Mouse (Mus musculus) embryonic facial prominence, embryonic 10.5 days (tissue): ENCODE measurements around the gene Islr. TPM values are rescaled to one million over a fixed set of nuclear protein-coding genes. Genes with fewer than 3 reads are reported as not detected.

ENCODE experiments used
- DNase-seq: peaks from one replicate; pipeline ENCODE4 v3.0.0-alpha.2; 2017; ENCODE audit warnings: low spot score
- H3K27ac ChIP-seq: fragments of 300-500 bp; sonication (generic); replicated peaks from 2 replicates; pipeline ENCODE4 v1.5.1; 2016; ENCODE audit warnings: mild to moderate bottlenecking
- H3K27me3 ChIP-seq: fragments of 300-500 bp; sonication (generic); replicated peaks from 2 replicates; pipeline ENCODE4 v1.6.1; 2016; ENCODE audit warnings: low read depth, mild to moderate bottlenecking; ENCODE audit not compliant: poor library complexity, severe bottlenecking
- H3K36me3 ChIP-seq: fragments of 300-500 bp; sonication (generic); replicated peaks from 2 replicates; pipeline ENCODE4 v1.6.1; 2016; ENCODE audit warnings: mild to moderate bottlenecking, moderate library complexity
- H3K4me1 ChIP-seq: fragments of 300-500 bp; sonication (generic); 2 replicates; pipeline ENCODE4 v1.6.1; 2016
- H3K4me3 ChIP-seq: fragments of 300-500 bp; sonication (generic); 2 replicates; pipeline ENCODE4 v1.5.1; 2016; ENCODE audit warnings: mild to moderate bottlenecking, moderate library complexity
- H3K9me3 ChIP-seq: fragments of 300-500 bp; sonication (generic); 2 replicates; pipeline ENCODE4 v1.6.1; 2016; ENCODE audit warnings: mild to moderate bottlenecking
- WGBS: fragments of 180-500 bp; shearing (Covaris S2); methylation state at CpG from one replicate; pipeline ENCODE4 v1.1.7; 2016; 5-methylcytosine and 5-hydroxymethylcytosine counted together
- polyA plus RNA-seq: library from polyadenylated mRNA; unstranded; fragments of >200 nt; fragmentation: Nextera tagmentation; extraction: Ambion mirVana; gene quantifications from 2 replicates; pipeline ENCODE4 v1.2.1, GENCODE M21; 2016

The Islr gene
- polyA plus RNA-seq, 1 experiment from 2014 or later: 18.2 TPM

DNA sequence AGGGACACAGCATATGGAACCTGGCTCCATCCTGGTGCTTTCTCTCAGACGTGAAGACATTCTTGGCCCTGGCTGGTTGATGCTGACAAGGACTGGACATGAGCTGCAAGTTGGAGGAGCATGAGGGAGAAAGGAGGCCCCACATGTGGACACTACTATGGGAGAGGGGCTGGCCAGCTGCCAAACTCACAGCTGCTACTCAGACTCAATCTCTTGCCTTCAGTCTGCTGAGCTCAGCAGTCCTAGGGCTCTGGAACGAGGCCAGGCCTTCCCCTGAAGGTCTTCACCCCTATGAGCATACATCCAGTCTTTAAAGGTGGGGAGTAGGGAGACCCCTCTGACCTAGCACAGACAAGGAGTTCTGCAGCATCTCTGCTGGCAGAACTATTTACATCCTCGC, 48.7 kb downstream of the Islr start:
- peaks cover 53% of the 10 kb centered on the region for H3K36me3 ChIP-seq
- H3K4me1 ChIP-seq: peaks cover 64% of the 10 kb centered on the region
- 0 out of 2 replicates have a peak, but pooled peaks cover 5% of the 10 kb centered on the region for H3K27me3 ChIP-seq
- no peaks in the 10 kb centered on the region for H3K9me3 ChIP-seq
- peak overlapping the region; percentile 30 for H3K27ac ChIP-seq
- WGBS: 76% methylated on average over 3 of the region's 3 CpGs
- no peak for DNase-seq
- no peak overlapping the region for H3K4me3 ChIP-seq

DNA sequence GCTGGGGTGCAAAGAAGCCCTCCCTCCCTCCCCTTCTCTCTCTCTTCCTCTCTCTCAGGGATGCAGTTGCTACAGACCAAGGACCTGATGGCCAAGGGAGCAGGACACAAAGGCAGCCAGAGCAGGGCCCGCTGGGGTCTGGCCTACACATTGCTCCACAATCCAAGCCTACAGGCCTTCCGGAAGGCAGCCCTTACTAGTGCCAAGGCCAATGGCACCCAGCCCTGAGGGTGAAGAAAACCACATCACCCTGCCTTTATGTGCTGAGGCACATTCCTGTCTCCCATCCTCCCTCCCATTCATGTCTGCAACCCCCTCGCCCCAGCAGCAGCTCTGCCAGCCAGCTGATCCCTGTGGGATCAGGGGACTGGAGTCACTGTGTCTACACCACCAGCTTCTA, 51.0 kb downstream of the Islr start:
- peak overlapping the region; percentile 0; the same call in 1 of the 2 replicates for H3K27ac ChIP-seq
- H3K4me3 ChIP-seq: no peak overlapping the region
- H3K36me3 ChIP-seq: peaks cover 75% of the 10 kb centered on the region
- H3K4me1 ChIP-seq: peaks cover 41% of the 10 kb centered on the region
- WGBS: 74% methylated on average over 3 of the region's 3 CpGs
- no peaks in the 10 kb centered on the region for H3K9me3 ChIP-seq
- DNase-seq: no peak
- H3K27me3 ChIP-seq: 0 out of 2 replicates have a peak, but pooled peaks cover 5% of the 10 kb centered on the region

DNA sequence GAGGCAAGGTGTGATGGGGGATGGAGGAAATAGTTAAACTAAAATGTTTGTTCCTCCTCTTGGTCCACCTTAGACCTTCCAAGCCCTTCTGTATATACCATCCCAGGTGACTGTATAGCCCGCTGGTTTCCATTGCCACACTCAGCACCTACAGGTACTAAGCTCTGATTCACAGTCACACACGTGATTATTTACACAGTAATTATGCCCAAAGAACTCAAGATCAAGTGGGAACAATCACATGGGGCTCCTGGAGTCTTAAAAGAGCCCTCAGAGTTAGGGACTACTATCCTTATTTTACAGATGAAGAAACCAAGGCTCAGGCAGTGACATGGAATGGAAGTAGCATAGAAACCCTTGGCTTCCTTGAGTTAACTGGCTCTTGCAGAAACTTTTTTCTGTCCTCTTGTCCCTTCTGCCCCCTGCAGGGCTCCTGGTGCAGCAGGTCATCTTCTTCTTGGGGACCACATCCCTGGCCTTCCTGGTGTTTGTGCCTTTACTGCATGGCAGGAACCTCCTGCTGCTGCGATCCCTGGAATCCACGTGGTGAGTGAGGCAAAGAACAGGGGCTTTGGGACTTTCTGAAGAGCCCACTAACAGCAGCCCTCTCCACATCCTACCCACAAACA, 53.3 kb downstream of the Islr start:
- WGBS: 76% methylated on average over 4 of the region's 4 CpGs
- H3K36me3 ChIP-seq: peaks cover 88% of the 10 kb centered on the region
- H3K4me3 ChIP-seq: no peak overlapping the region

DNA sequence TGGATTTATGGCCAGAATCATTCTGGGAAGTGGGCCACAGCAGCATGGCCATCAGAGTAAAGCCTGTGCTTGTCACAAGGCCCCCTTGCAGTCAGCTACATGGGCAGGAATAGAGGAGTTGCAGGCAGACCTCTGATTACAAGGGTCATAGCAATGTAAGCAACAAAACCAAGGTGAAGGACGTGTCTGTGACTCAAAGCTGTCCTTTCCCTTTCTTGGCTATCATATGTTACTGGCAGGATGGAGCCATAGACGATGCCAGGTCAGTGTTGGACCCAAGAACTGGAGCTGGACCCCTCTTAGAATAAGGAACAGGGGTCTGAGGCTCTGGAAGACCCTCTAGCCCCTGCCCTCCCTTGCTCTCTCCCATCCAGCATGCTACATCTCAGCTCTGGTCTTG, 55.3 kb downstream of the Islr start:
- H3K9me3 ChIP-seq: no peaks in the 10 kb centered on the region
- H3K4me1 ChIP-seq: peaks cover 46% of the 10 kb centered on the region
- H3K4me3 ChIP-seq: no peak overlapping the region
- 71% methylated on average over 2 of the region's 2 CpGs for WGBS
- H3K27me3 ChIP-seq: no peaks in the 10 kb centered on the region
- no peak overlapping the region for H3K27ac ChIP-seq
- H3K36me3 ChIP-seq: peaks cover 94% of the 10 kb centered on the region
- DNase-seq: no peak

More for the DNA sequence above, 53.3 kb downstream of the Islr start:
- Histone ChIP-seq H3K27ac (no peak overlapping the region), H3K27me3 (no peaks in the 10 kb centered on the region), H3K9me3 (no peaks in the 10 kb centered on the region), H3K4me1 (peaks cover 37% of the 10 kb centered on the region)
- no peak for DNase-seq

DNA sequence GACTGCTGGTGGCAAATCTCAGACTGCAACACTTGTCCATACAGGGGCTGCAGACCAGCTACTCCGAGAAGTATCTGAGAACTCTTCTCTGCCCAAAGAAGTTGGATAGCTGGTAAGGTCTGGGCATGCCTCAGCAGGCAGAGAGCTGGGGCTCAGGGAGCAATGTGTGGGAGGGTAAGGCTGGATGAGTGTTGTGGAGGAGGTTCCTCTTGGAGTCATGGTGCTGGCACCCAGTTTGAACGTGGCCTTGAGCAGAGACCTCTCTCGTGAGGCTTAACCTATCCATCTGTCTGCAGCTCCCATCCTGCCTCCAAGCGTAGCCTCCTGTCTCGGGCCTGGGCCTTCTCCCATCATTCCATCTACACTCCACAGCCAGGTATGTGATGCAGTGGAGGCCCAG, 58.7 kb downstream of the Islr start:
- Histone ChIP-seq H3K27ac (peak overlapping the region; percentile 31; the same call in 1 of the 2 replicates), H3K4me1 (peaks cover 52% of the 10 kb centered on the region), H3K36me3 (peaks cover 84% of the 10 kb centered on the region), H3K27me3 (0 out of 2 replicates have a peak, but pooled peaks cover 6% of the 10 kb centered on the region), H3K4me3 (no peak overlapping the region), H3K9me3 (no peaks in the 10 kb centered on the region)
- 85% methylated on average over 5 of the region's 5 CpGs for WGBS
- DNase-seq: no peak

DNA sequence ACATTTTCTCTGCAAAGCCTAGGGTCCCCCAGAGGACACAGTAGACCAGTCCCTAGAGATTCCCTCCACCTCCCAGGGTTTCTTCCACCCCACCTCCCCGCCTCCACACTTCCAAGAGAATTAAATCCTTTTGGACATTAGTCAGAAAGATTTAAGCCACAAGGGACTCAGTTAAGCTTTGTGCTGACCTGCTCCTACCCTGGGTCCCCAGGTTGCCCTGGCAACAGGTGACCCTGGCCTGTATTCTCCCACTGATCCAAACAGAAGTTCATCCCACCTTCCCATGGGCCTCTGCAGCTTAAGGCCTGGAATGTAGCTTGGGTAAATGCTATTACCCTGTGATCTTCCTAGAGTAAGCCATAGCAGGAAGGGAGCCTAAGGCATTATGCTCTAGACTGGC, 59.4 kb downstream of the Islr start:
- DNase-seq: peak; percentile 45
- Histone ChIP-seq H3K27me3 (0 out of 2 replicates have a peak, but pooled peaks cover 6% of the 10 kb centered on the region), H3K4me1 (peaks cover 60% of the 10 kb centered on the region), H3K36me3 (peaks cover 84% of the 10 kb centered on the region), H3K27ac (peak overlapping the region; percentile 76), H3K4me3 (no peak overlapping the region), H3K9me3 (no peaks in the 10 kb centered on the region)
- WGBS: 27% methylated on average over 1 of the region's 1 CpGs

DNA sequence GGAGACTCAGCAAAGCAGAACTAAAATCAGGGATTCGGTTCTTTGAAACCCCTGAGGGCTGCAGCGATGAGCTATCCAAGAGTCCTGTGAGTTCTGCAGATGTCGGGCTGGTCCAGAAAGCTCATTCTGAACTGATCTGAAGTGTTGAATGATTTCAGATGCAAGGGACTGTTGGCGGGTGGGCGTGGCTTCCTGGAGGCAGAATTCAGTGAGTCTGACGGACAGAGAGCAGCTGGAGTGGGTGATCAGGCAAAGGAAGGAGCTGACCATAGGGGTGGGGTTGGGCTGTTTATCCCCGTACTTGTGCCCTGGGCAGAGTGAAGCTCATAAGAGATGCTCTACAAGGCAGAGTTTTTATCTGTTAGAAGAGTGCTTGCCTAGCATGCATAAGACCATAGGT, 60.7 kb downstream of the Islr start:
- 38% methylated on average over 7 of the region's 7 CpGs for WGBS
- H3K4me3 ChIP-seq: no peak overlapping the region

DNA sequence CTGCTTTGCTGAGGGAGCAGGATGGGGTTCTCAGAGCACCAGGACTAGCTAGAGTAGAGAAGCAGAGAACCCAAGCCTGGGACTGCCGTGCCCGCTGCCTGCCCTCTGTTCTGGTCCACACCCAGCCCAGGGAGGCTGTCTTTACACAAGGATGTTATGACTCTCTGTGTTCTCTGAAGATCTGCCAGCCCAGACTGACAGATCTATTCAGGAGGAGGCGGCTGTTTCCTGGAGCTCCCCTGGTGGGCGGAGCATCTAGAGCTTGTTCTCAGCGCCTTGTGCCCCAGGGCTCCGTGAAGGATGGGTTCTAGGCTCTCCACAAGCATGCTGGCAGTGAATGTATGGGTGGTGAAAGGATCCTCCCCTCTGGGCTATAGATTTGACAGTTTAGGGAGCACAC, 64.2 kb downstream of the Islr start:
- no peak for DNase-seq
- Histone ChIP-seq H3K27ac (0 out of 2 replicates have a peak overlapping the region, but pooled peaks have one; percentile 15), H3K4me3 (no peak overlapping the region), H3K9me3 (no peaks in the 10 kb centered on the region), H3K27me3 (0 out of 2 replicates have a peak, but pooled peaks cover 13% of the 10 kb centered on the region), H3K36me3 (peaks cover 61% of the 10 kb centered on the region), H3K4me1 (peaks cover 84% of the 10 kb centered on the region)
- WGBS: 57% methylated on average over 6 of the region's 6 CpGs

More for the DNA sequence above, 60.7 kb downstream of the Islr start:
- H3K9me3 ChIP-seq: no peaks in the 10 kb centered on the region
- peak; percentile 52 for DNase-seq
- 0 out of 2 replicates have a peak, but pooled peaks cover 11% of the 10 kb centered on the region for H3K27me3 ChIP-seq
- peak overlapping the region; percentile 51 for H3K27ac ChIP-seq
- peaks cover 83% of the 10 kb centered on the region for H3K36me3 ChIP-seq
- peaks cover 72% of the 10 kb centered on the region for H3K4me1 ChIP-seq

DNA sequence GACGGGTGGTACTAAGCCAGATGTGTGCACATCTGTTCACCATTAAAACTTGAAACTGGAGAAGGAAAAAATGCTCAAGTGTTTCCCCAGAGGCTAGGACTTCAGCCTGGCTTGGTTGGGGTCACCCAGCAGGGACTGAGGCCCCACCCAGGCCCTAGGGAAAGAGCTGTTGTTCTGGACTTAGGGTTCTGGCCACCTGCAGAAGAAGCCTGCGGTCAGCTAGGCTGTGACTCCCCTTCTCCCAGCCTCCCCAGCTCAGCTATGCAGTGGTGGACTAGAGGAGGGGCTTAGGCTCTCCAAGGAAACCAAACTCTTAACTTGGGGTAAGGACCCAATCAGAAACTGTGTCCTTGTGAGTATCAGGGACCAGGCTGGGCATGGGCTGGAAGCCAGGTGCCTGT, 68.2 kb downstream of the Islr start:
- peak overlapping the region; percentile 43 for H3K4me3 ChIP-seq
- peaks cover 30% of the 10 kb centered on the region for H3K27me3 ChIP-seq
- no peaks in the 10 kb centered on the region for H3K9me3 ChIP-seq
- peak overlapping the region; percentile 93 for H3K27ac ChIP-seq
- peaks cover 33% of the 10 kb centered on the region for H3K36me3 ChIP-seq
- WGBS: 14% methylated on average over 2 of the region's 2 CpGs
- peak; percentile 53 for DNase-seq
- H3K4me1 ChIP-seq: peaks cover 98% of the 10 kb centered on the region

DNA sequence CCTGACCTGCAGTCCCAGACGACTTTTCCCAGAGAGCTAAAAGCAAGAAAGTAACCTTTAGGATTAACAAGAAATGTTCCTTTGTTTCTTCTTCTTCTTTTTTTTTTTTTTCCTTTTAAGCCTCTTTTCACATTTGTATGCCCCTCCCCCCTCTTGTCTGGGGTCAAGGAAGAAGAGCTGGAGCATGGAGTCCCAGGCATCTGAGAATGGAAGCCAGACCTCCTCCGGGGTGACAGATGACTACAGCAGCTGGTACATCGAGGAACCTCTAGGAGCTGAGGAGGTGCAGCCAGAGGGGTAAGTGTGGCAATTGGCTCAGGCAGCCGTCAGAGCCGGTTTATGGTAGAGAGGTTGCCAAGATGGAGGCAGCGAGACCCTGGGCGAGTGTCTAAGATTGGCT, 69.2 kb downstream of the Islr start:
- H3K4me1 ChIP-seq: peaks cover 98% of the 10 kb centered on the region
- peak; percentile 38 for DNase-seq
- H3K27me3 ChIP-seq: peaks cover 38% of the 10 kb centered on the region
- 40% methylated on average over 7 of the region's 7 CpGs for WGBS
- no peaks in the 10 kb centered on the region for H3K9me3 ChIP-seq
- peak overlapping the region; percentile 93 for H3K27ac ChIP-seq
- peaks cover 23% of the 10 kb centered on the region for H3K36me3 ChIP-seq
- peak overlapping the region; percentile 43 for H3K4me3 ChIP-seq

DNA sequence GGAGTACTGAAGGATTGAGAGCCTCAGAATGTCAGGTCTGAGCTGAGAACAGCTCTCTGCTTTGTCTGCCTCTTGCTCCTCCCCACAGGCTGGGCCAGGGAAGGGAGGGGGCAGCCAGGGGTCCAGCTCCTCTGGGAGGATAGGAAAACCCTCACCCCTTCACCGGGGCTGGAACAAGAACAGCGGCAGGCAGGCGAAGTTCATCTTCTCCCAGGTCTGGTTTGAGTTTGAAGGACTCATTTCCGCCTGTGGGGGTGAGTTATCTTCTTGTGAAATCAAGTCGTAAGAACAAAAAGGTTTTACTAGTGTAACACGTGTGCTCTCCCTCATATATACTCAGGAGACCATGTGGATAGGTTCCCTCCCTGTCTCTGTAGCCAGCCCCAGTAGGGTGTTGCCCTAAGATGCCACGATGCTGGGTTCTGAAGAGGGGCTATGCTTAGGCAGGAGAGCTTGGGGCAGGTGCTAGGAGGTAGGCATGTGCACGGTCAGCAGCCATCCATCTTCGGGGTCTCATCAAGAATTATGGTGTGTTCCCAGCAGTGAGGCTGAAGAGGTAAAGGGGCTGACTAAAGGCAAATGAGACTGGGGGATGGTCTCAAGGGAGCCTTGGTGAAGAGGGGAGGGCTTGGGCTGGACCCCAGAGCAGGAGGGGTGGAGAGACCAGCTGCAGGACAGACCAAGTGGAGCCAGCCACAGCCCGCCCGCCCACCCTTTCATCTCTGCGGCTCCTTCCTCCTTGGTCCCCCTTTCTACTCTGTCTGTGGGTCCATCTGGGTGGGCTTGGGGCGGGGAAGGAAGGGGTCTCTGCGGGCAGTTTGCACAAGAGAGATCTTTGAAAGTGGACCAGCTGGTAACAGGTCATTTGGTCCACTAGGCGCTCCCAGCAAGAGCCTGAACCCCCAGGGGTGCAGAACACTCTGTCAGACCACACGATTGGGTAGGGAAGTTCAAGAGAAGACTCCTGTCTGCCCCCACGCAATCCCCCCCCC, 69.9 kb downstream of the Islr start:
- DNase-seq: peak; percentile 84
- WGBS: 14% methylated on average over 17 of the region's 17 CpGs
- Histone ChIP-seq H3K27me3 (peaks cover 45% of the 10 kb centered on the region), H3K9me3 (no peaks in the 10 kb centered on the region), H3K27ac (peak overlapping the region; percentile 93), H3K36me3 (peaks cover 15% of the 10 kb centered on the region), H3K4me1 (peaks cover 98% of the 10 kb centered on the region), H3K4me3 (peak overlapping the region; percentile 43)

DNA sequence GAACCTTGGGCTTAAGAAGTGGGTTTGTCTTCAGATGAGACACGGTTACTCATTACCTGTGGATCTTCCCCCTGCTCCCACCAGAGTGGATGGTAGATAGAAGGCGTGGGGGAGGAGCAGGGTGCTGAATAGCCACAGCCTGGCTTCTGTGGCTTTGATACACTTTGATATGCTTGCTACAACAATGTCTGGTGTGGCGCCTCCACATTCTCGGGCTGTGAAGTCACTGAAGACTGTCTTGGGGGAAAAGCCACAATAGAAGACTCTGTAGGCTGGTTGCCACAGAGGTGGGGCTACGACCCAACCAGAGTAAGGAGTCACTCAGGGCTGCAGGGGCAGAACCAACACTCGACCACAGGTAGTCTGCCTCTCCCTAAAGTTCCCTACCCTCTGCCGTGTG, 72.4 kb downstream of the Islr start:
- Histone ChIP-seq H3K4me1 (peaks cover 98% of the 10 kb centered on the region), H3K4me3 (peak overlapping the region; percentile 2; the same call in 1 of the 2 replicates), H3K27ac (peak overlapping the region; percentile 93), H3K36me3 (no peaks in the 10 kb centered on the region), H3K27me3 (peaks cover 48% of the 10 kb centered on the region), H3K9me3 (no peaks in the 10 kb centered on the region)
- 84% methylated on average over 7 of the region's 7 CpGs for WGBS
- DNase-seq: no peak
